Mouse (Mus musculus) forebrain, embryonic 11.5 days (tissue): ENCODE data around the gene Nudt3. TPM values are rescaled to one million over a fixed set of nuclear protein-coding genes. Genes with fewer than 3 reads are reported as not detected.

Experiments used
- ATAC-seq: fragments of 200-750 bp; cut with Nextera tagmentation; replicated peaks from 2 replicates; pipeline ENCODE4 v1.8.0; 2017; ENCODE audit warnings: moderate TSS enrichment; ENCODE audit not compliant: low FRiP score
- DNase-seq: peaks from one replicate; pipeline ENCODE4 v3.0.0-alpha.2; 2017; ENCODE audit warnings: low spot score
- H3K27ac ChIP-seq: fragments of 300-500 bp; sonication (generic); 2 replicates; pipeline ENCODE4 v1.5.1; 2014; ENCODE audit warnings: low read depth, low read length
- H3K27me3 ChIP-seq: fragments of 300-500 bp; sonication (generic); 2 replicates; pipeline ENCODE4 v1.6.1; 2014; ENCODE audit warnings: mild to moderate bottlenecking, low read length, mixed read lengths; ENCODE audit not compliant: control insufficient read depth, insufficient read depth
- H3K36me3 ChIP-seq: fragments of 300-500 bp; sonication (generic); 2 replicates; pipeline ENCODE4 v1.6.1; 2014; ENCODE audit warnings: mild to moderate bottlenecking, low read length, moderate library complexity, mixed read lengths; ENCODE audit not compliant: control insufficient read depth, insufficient read depth
- H3K4me1 ChIP-seq: fragments of 300-500 bp; sonication (generic); replicated peaks from 2 replicates; pipeline ENCODE4 v1.6.1; 2014; ENCODE audit warnings: low read length, mixed read lengths; ENCODE audit not compliant: control insufficient read depth, insufficient read depth
- H3K4me2 ChIP-seq: fragments of 300-500 bp; sonication (generic); 2 replicates; pipeline ENCODE4 v1.6.1; 2014; ENCODE audit warnings: low read depth, mild to moderate bottlenecking, low read length, moderate library complexity, mixed read lengths; ENCODE audit not compliant: severe bottlenecking
- H3K4me3 ChIP-seq: fragments of 300-500 bp; sonication (generic); 2 replicates; pipeline ENCODE4 v1.5.1; 2014; ENCODE audit warnings: low read depth, low read length
- H3K9ac ChIP-seq: fragments of 300-500 bp; sonication (generic); 2 replicates; pipeline ENCODE4 v1.6.1; 2014; ENCODE audit warnings: low read length
- H3K9me3 ChIP-seq: fragments of 300-500 bp; sonication (generic); 2 replicates; pipeline ENCODE4 v1.6.1; 2016; ENCODE audit warnings: low read length, mixed read lengths; ENCODE audit not compliant: control insufficient read depth
- WGBS: fragments of 180-500 bp; shearing (Covaris S2); extraction: QIAGEN DNeasy Blood & Tissue Kit; methylation state at CpG from one replicate; pipeline ENCODE4 v1.1.7; 2014; 5-methylcytosine and 5-hydroxymethylcytosine counted together
- polyA plus RNA-seq: library from polyadenylated mRNA; unstranded; fragments of >200 nt; fragmentation: Nextera tagmentation; extraction: Ambion mirVana; gene quantifications from 2 replicates; pipeline ENCODE4 v1.2.1, GENCODE M21; 2014

The Nudt3 gene
- polyA plus RNA-seq, 1 experiment from 2014 or later: 50.5 TPM

DNA sequence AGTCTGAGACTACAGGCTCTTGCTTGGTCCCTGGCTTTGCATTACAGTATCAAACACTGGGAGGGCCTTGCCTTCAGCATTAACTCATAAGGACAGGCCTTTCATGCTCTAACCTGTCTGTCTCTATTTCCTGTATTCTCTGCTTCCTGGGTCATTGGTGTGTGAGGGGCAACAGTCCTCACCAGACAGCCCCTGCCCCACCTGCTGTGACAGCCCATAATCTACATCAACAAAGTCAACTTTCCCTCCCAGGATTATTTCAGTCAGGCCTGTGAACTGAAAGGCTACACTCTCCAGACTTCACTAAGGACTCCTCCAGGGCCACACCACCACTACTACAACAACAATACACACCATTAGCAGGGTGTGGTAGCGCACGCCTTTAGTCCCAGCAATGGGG, 20.3 kb downstream of the Nudt3 start:
- Histone ChIP-seq H3K9me3 (no peaks in the 10 kb centered on the region), H3K27me3 (no peaks in the 10 kb centered on the region), H3K4me2 (no peak overlapping the region), H3K36me3 (no peaks in the 10 kb centered on the region), H3K27ac (no peak overlapping the region), H3K4me3 (no peak overlapping the region), H3K4me1 (peaks cover 2% of the 10 kb centered on the region; the same call in 1 of the 2 replicates), H3K9ac (no peak overlapping the region)
- DNase-seq (no peak), ATAC-seq (no peak)
- WGBS: 86% methylated on average over 2 of the region's 2 CpGs

DNA sequence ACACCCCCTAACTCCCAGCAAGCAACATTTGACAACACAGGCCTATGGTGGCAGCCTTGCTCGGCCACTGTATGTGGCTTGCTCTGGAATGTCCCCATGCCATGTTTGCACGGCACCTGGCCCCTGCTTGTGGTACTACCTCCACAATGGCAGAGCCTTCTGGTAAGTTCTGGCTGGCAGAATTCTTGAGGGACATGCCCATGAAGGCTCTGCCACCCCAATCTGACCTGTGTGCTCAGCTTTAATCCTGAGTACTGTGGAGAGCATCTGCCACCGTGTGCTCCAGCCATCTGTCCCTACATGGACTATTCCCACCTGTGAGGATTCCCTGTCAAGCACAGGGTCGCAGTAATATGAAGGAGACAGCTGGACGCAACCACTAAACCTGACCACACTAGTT, 22.4 kb downstream of the Nudt3 start:
- Histone ChIP-seq H3K9ac (no peak overlapping the region), H3K4me1 (peaks cover 2% of the 10 kb centered on the region; the same call in 1 of the 2 replicates), H3K27me3 (no peaks in the 10 kb centered on the region), H3K4me2 (no peak overlapping the region), H3K4me3 (no peak overlapping the region), H3K9me3 (no peaks in the 10 kb centered on the region), H3K36me3 (peaks cover 3% of the 10 kb centered on the region; the same call in 1 of the 2 replicates), H3K27ac (no peak overlapping the region)
- DNase-seq (no peak), ATAC-seq (no peak)
- 80% methylated on average over 5 of the region's 5 CpGs for WGBS

- no peak for ATAC-seq
- Histone ChIP-seq H3K4me1 (peaks cover 2% of the 10 kb centered on the region; the same call in 1 of the 2 replicates), H3K27me3 (no peaks in the 10 kb centered on the region), H3K4me3 (no peak overlapping the region), H3K27ac (no peak overlapping the region), H3K9ac (no peak overlapping the region), H3K36me3 (peaks cover 5% of the 10 kb centered on the region; the same call in 1 of the 2 replicates), H3K9me3 (no peaks in the 10 kb centered on the region), H3K4me2 (no peak overlapping the region)
- 91% methylated on average over 3 of the region's 3 CpGs for WGBS
- DNase-seq: no peak
Measured at GRCm38 (mm10) chr17:27600286-27600685, 23.0 kb downstream of the Nudt3 start.

DNA sequence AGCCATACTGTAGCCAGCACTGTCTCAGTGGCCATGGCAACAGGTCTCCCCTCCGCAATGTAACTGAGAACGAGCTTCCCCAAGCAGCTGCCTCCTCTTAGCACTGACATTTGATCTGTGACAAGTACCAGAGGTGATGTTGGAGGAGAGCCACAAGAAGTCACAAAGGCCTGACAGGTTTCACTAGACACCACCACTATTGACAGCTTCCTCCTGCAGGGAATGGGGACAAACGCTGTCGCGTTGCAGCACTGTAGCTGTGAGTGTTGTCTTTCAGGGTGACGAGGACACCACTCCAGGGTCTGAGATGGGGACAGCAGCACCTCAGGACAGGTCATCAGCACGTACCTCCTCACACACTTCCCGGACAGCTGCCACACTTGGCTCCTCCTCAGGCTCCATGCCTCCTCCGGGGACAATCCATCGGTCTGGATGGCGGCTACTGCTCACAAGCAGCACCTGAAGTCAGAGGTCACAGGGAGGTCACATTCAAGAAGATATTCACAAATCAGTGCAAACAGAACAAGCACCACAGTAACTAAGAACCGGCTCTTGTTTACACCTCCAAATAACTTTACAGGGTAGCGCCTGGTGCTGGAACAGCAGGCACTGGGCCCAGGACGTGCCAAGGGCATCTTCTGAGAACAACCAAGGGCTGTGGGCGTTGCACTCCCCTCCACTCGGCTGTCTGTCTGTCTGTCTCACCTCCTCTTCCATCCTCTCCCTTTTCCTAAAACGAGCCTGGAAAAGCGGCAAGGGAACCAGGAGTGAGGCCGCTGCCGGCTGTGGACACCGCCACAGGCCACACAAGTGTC, 26.7 kb downstream of the Nudt3 start:
- Histone ChIP-seq H3K4me1 (no peaks in the 10 kb centered on the region), H3K4me3 (no peak overlapping the region), H3K9me3 (no peaks in the 10 kb centered on the region), H3K27ac (no peak overlapping the region), H3K9ac (no peak overlapping the region), H3K27me3 (no peaks in the 10 kb centered on the region), H3K36me3 (peaks cover 5% of the 10 kb centered on the region), H3K4me2 (no peak overlapping the region)
- WGBS: 90% methylated on average over 21 of the region's 21 CpGs
- ATAC-seq: no peak
- DNase-seq: no peak

GRCm38 (mm10) chr17:27595659-27596375, 27.5 kb downstream of the Nudt3 start:
- 93% methylated on average over 15 of the region's 15 CpGs for WGBS
- Histone ChIP-seq H3K4me1 (no peaks in the 10 kb centered on the region), H3K9ac (no peak overlapping the region)

GRCm38 (mm10) chr17:27592565-27592910, 30.8 kb downstream of the Nudt3 start:
- Histone ChIP-seq H3K36me3 (peaks cover 5% of the 10 kb centered on the region), H3K27ac (no peak overlapping the region), H3K9ac (no peak overlapping the region), H3K4me2 (no peak overlapping the region), H3K4me1 (no peaks in the 10 kb centered on the region), H3K4me3 (no peak overlapping the region), H3K9me3 (no peaks in the 10 kb centered on the region), H3K27me3 (no peaks in the 10 kb centered on the region)
- ATAC-seq: no peak
- no peak for DNase-seq
- WGBS: 99% methylated on average over 7 of the region's 7 CpGs

More at GRCm38 (mm10) chr17:27595659-27596375, 27.5 kb downstream of the Nudt3 start:
- no peaks in the 10 kb centered on the region for H3K9me3 ChIP-seq
- no peak overlapping the region for H3K4me3 ChIP-seq
- no peaks in the 10 kb centered on the region for H3K27me3 ChIP-seq
- no peak overlapping the region for H3K4me2 ChIP-seq
- ATAC-seq (no peak), DNase-seq (no peak)
- no peak overlapping the region for H3K27ac ChIP-seq
- peaks cover 5% of the 10 kb centered on the region for H3K36me3 ChIP-seq

GRCm38 (mm10) chr17:27591826-27592564, 31.3 kb downstream of the Nudt3 start:
- no peak overlapping the region for H3K27ac ChIP-seq
- H3K9me3 ChIP-seq: no peaks in the 10 kb centered on the region
- H3K9ac ChIP-seq: no peak overlapping the region
- H3K27me3 ChIP-seq: no peaks in the 10 kb centered on the region
- H3K36me3 ChIP-seq: peaks cover 5% of the 10 kb centered on the region
- ATAC-seq (no peak), DNase-seq (no peak)
- whole genome bisulfite sequencing: 90% methylated on average over 12 of the region's 12 CpGs
- no peak overlapping the region for H3K4me2 ChIP-seq
- H3K4me1 ChIP-seq: no peaks in the 10 kb centered on the region
- H3K4me3 ChIP-seq: no peak overlapping the region

DNA sequence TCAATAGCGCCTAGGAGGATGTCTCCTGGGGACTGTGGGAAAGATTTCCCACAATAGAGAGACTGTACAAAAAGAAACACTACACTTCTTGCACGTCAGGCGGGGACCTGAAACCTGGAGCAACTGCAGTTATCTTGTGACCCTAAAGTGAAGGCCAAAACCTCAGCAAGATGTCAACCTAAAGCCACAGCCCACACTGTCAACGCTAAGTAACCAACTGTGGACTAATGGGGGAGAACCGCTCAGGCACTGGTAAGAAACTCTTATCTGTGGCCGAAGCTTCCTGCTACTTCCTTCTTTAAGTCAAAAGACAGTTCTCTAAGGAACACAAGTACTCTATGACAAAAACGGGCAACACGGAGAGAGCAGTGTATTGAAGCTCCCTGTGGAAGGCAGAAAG, 35.1 kb downstream of the Nudt3 start:
- DNase-seq (no peak), ATAC-seq (no peak)
- no peak overlapping the region for H3K4me2 ChIP-seq
- WGBS: 87% methylated on average over 8 of the region's 8 CpGs
- H3K9ac ChIP-seq: no peak overlapping the region
- no peaks in the 10 kb centered on the region for H3K4me1 ChIP-seq
- no peak overlapping the region for H3K4me3 ChIP-seq
- no peaks in the 10 kb centered on the region; the same call in 1 of the 2 replicates for H3K36me3 ChIP-seq
- H3K27me3 ChIP-seq: no peaks in the 10 kb centered on the region
- no peaks in the 10 kb centered on the region for H3K9me3 ChIP-seq
- H3K27ac ChIP-seq: no peak overlapping the region
